Comparison of ENCODE assay signal across 11 mouse cellular contexts in the genomic region with DNA sequence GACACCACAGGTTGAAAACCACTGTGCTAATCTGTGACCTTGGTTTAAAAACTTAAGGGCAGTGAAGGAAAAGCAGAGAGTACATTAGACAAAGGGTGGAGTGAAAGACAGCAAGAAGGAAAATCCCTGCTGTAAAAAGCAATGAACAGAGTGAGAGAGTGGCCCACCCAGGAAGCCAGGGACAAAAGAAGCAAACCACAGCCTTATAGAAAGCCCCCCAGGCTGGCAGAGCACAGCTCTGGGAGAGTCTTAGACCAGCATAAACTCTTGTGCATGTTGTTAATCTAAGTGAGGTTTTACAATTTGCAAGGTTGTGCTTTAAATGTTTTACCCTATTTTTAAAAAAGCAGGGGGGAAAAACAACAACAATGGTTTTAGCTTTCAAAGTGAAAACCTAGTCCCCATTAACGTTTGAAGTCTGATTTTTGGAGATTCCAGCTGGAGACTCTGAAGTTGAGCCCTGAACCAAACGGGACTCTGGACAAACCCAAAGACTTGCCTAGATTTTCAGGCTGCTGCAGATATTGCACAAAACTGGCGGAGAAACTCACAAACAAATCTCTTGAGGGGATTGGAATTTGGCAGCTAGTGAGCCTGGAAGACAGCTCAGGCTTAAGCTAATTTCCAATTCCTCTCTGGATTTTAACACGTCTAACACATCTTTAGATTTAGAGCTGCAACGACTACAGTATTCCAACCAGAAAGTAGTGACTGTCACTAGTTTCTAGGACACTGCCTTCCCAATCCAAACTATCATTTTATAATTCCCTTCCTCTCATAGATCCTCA.
DNase-seq lines count a peak whose midpoint lies in the region; TF ChIP-seq lines count a peak whose summit lies in the region.
"Had no signal": no experiment of that assay in that cellular context is flagged by ENCODE, and none has a peak within 500 bp of the region (broad histone marks: within the 10 kb centered on the region; RNA-seq: fewer than 3 reads in every experiment).

No protein-coding gene starts in this region.

- DNase-seq in adrenal gland, postnatal 10 days = peak; percentile 33
- DNase-seq in adrenal gland, adult 2 months = no peak
- DNase-seq in kidney, adult 2 months = peak; percentile 4
- DNase-seq in kidney, adult 18-20 months = no peak
- peak; percentile 4 for DNase-seq in testis, postnatal 14 days (ENCODE audit: low spot score)
- DNase-seq in testis, postnatal 10 days (ENCODE audit: low spot score) = no peak
- DNase-seq in heart, postnatal 4 days = peak; percentile 22
- no peak for DNase-seq in left cerebral cortex, adult 11 months (ENCODE audit: low spot score)

- no peaks in the 10 kb centered on the region for H3K27me3 ChIP-seq in kidney, adult 2 months (replicated peaks; ENCODE audit: control insufficient read depth, insufficient read depth, low read length)
- H3K27me3 ChIP-seq: megakaryocyte, embryonic 14.5 days; stomach, embryonic 15.5 days had no signal

- H3K36me3 ChIP-seq in kidney, adult 2 months (ENCODE audit: control insufficient read depth, insufficient read depth, low read length) = no peaks in the 10 kb centered on the region
- H3K36me3 ChIP-seq: stomach, embryonic 15.5 days had no signal

- no peak overlapping the region for H3K4me3 ChIP-seq in kidney, adult 2 months (ENCODE audit: insufficient read depth, low read depth, low read length)
- H3K4me3 ChIP-seq: left cerebral cortex, adult 2 months; megakaryocyte, embryonic 14.5 days; stomach, embryonic 15.5 days had no signal

- TF ChIP-seq CTCF in kidney, adult 2 months (conservative IDR thresholded peaks at IDR 0.05; ENCODE audit: insufficient read depth, insufficient read length, low read depth, low read length) = no peak

- H3K27ac ChIP-seq in kidney, adult 2 months (ENCODE audit: insufficient read depth, low read depth, low read length) = no peak overlapping the region
- H3K27ac ChIP-seq: left cerebral cortex, adult 2 months; stomach, embryonic 15.5 days had no signal

- TF ChIP-seq POLR2A in kidney, adult 2 months (IDR thresholded peaks at IDR 0.05; ENCODE audit: low read depth, low read length) = no peak

- H3K4me1 ChIP-seq in kidney, adult 2 months (ENCODE audit: control insufficient read depth, insufficient read depth, low read length) = no peaks in the 10 kb centered on the region
- H3K4me1 ChIP-seq: megakaryocyte, embryonic 14.5 days; stomach, embryonic 15.5 days had no signal

- 54% methylated on average over 5 of the region's 5 CpGs for WGBS in kidney, adult 2 months

Comparison
In these comparisons a context has a peak if more than half of its experiments do, and no peak if none do; other contexts are left out.
1. DNase-seq: peak in adrenal gland, postnatal 10 days (single experiment), kidney, adult 2 months (single experiment), testis, postnatal 14 days (single experiment) and heart, postnatal 4 days (single experiment); none in adrenal gland, adult 2 months (single experiment), kidney, adult 18-20 months (single experiment), testis, postnatal 10 days (single experiment) and left cerebral cortex, adult 11 months (single experiment).